Mouse (Mus musculus): ENCODE data around the gene Gse1. TPM values are rescaled to one million over a fixed set of nuclear protein-coding genes. Genes with fewer than 3 reads are reported as not detected.
A peak's percentile ranks its signal among the peaks of the same experiment; 100 is the strongest.

Gene Gse1
- polyA plus RNA-seq, 1 experiment from 2014 or later, result 22.2 TPM

GRCm38 (mm10) chr8:120575801-120576200 lies 347.5 kb downstream of the Gse1 start:
- Histone ChIP-seq H3K4me1 (replicated peaks; ENCODE audit: control insufficient read depth, insufficient read depth, low read length) (no peaks in the 10 kb centered on the region), H3K27me3 (ENCODE audit: control insufficient read depth, insufficient read depth, low read length) (no peaks in the 10 kb centered on the region), H3K9ac (ENCODE audit: low read length) (no peak overlapping the region), H3K4me2 (ENCODE audit: low read depth, low read length, severe bottlenecking) (no peak overlapping the region), H3K36me3 (ENCODE audit: control insufficient read depth, insufficient read depth, low read length) (peaks cover 29% of the 10 kb centered on the region), H3K4me3 (ENCODE audit: low read depth, low read length) (no peak overlapping the region), H3K27ac (ENCODE audit: low read depth, low read length) (no peak overlapping the region), H3K9me3 (ENCODE audit: control insufficient read depth, low read length) (no peaks in the 10 kb centered on the region)
- ATAC-seq (replicated peaks; ENCODE audit: low FRiP score) (no peak), DNase-seq (ENCODE audit: low spot score) (no peak)
- WGBS, result 64% methylated on average over 9 of the region's 9 CpGs

GRCm38 (mm10) chr8:120577821-120578220 lies 349.6 kb downstream of the Gse1 start:
- 93% methylated on average over 17 of the region's 17 CpGs for whole genome bisulfite sequencing
- no peak for ATAC-seq (replicated peaks; ENCODE audit: low FRiP score)
- Histone ChIP-seq H3K9ac (ENCODE audit: low read length) (no peak overlapping the region), H3K9me3 (ENCODE audit: control insufficient read depth, low read length) (no peaks in the 10 kb centered on the region), H3K36me3 (ENCODE audit: control insufficient read depth, insufficient read depth, low read length) (peaks cover 29% of the 10 kb centered on the region), H3K27ac (ENCODE audit: low read depth, low read length) (no peak overlapping the region), H3K4me1 (replicated peaks; ENCODE audit: control insufficient read depth, insufficient read depth, low read length) (no peaks in the 10 kb centered on the region), H3K4me3 (ENCODE audit: low read depth, low read length) (no peak overlapping the region), H3K4me2 (ENCODE audit: low read depth, low read length, severe bottlenecking) (no peak overlapping the region), H3K27me3 (ENCODE audit: control insufficient read depth, insufficient read depth, low read length) (no peaks in the 10 kb centered on the region)
- DNase-seq (ENCODE audit: low spot score), result no peak

GRCm38 (mm10) chr8:120580336-120581000 lies 352.2 kb downstream of the Gse1 start:
- H3K27me3 ChIP-seq (ENCODE audit: control insufficient read depth, insufficient read depth, low read length), result no peaks in the 10 kb centered on the region
- no peak overlapping the region for H3K4me3 ChIP-seq (ENCODE audit: low read depth, low read length)

GRCm38 (mm10) chr8:120581329-120581728 lies 353.1 kb downstream of the Gse1 start:
- no peak for DNase-seq (ENCODE audit: low spot score)
- no peaks in the 10 kb centered on the region for H3K27me3 ChIP-seq (ENCODE audit: control insufficient read depth, insufficient read depth, low read length)
- H3K27ac ChIP-seq (ENCODE audit: low read depth, low read length), result no peak overlapping the region
- ATAC-seq (replicated peaks; ENCODE audit: low FRiP score), result no peak
- 93% methylated on average over 12 of the region's 12 CpGs for WGBS
- no peaks in the 10 kb centered on the region for H3K9me3 ChIP-seq (ENCODE audit: control insufficient read depth, low read length)
- no peak overlapping the region for H3K4me3 ChIP-seq (ENCODE audit: low read depth, low read length)
- no peaks in the 10 kb centered on the region for H3K4me1 ChIP-seq (replicated peaks; ENCODE audit: control insufficient read depth, insufficient read depth, low read length)
- no peak overlapping the region for H3K4me2 ChIP-seq (ENCODE audit: low read depth, low read length, severe bottlenecking)
- H3K36me3 ChIP-seq (ENCODE audit: control insufficient read depth, insufficient read depth, low read length), result peaks cover 14% of the 10 kb centered on the region
- H3K9ac ChIP-seq (ENCODE audit: low read length), result no peak overlapping the region

More at GRCm38 (mm10) chr8:120580336-120581000, 352.2 kb downstream of the Gse1 start:
- H3K9me3 ChIP-seq (ENCODE audit: control insufficient read depth, low read length), result no peaks in the 10 kb centered on the region
- H3K36me3 ChIP-seq (ENCODE audit: control insufficient read depth, insufficient read depth, low read length), result peaks cover 17% of the 10 kb centered on the region
- no peak for DNase-seq (ENCODE audit: low spot score)
- WGBS, result 95% methylated on average over 8 of the region's 8 CpGs
- ATAC-seq (replicated peaks; ENCODE audit: low FRiP score), result no peak
- no peak overlapping the region for H3K27ac ChIP-seq (ENCODE audit: low read depth, low read length)
- H3K4me1 ChIP-seq (replicated peaks; ENCODE audit: control insufficient read depth, insufficient read depth, low read length), result no peaks in the 10 kb centered on the region
- no peak overlapping the region for H3K4me2 ChIP-seq (ENCODE audit: low read depth, low read length, severe bottlenecking)
- no peak overlapping the region for H3K9ac ChIP-seq (ENCODE audit: low read length)

GRCm38 (mm10) chr8:120581811-120582210 lies 353.6 kb downstream of the Gse1 start:
- DNase-seq (ENCODE audit: low spot score) (no peak), ATAC-seq (replicated peaks; ENCODE audit: low FRiP score) (no peak)
- 93% methylated on average over 8 of the region's 8 CpGs for WGBS
- H3K4me3 ChIP-seq (ENCODE audit: low read depth, low read length), result no peak overlapping the region
- no peak overlapping the region for H3K9ac ChIP-seq (ENCODE audit: low read length)
- H3K27me3 ChIP-seq (ENCODE audit: control insufficient read depth, insufficient read depth, low read length), result no peaks in the 10 kb centered on the region
- H3K4me2 ChIP-seq (ENCODE audit: low read depth, low read length, severe bottlenecking), result no peak overlapping the region
- 0 out of 2 replicates have a peak, but pooled peaks cover 2% of the 10 kb centered on the region for H3K4me1 ChIP-seq (replicated peaks; ENCODE audit: control insufficient read depth, insufficient read depth, low read length)
- H3K27ac ChIP-seq (ENCODE audit: low read depth, low read length), result no peak overlapping the region
- peaks cover 13% of the 10 kb centered on the region for H3K36me3 ChIP-seq (ENCODE audit: control insufficient read depth, insufficient read depth, low read length)
- no peaks in the 10 kb centered on the region for H3K9me3 ChIP-seq (ENCODE audit: control insufficient read depth, low read length)

- 91% methylated on average over 10 of the region's 10 CpGs for WGBS
- no peak for ATAC-seq (replicated peaks; ENCODE audit: low FRiP score)
- H3K27ac ChIP-seq (ENCODE audit: low read depth, low read length), result no peak overlapping the region
Observed at GRCm38 (mm10) chr8:120585521-120585920, 357.3 kb downstream of the Gse1 start.

GRCm38 (mm10) chr8:120588908-120589771 lies 360.9 kb downstream of the Gse1 start, which contains the start of gene Gins2:
Gene Gins2, minus strand, starts transcription at chr8:120589304.
- peaks cover 12% of the 10 kb centered on the region for H3K4me1 ChIP-seq (replicated peaks; ENCODE audit: control insufficient read depth, insufficient read depth, low read length)
- no peaks in the 10 kb centered on the region for H3K36me3 ChIP-seq (ENCODE audit: control insufficient read depth, insufficient read depth, low read length)
- peak within 1 kb of the TSS; percentile 70 for H3K4me3 ChIP-seq (ENCODE audit: low read depth, low read length)
- H3K9ac ChIP-seq (ENCODE audit: low read length), result peak within 1 kb of the TSS; percentile 74
- H3K27me3 ChIP-seq (ENCODE audit: control insufficient read depth, insufficient read depth, low read length), result no peaks in the 10 kb centered on the region
- no peaks in the 10 kb centered on the region for H3K9me3 ChIP-seq (ENCODE audit: control insufficient read depth, low read length)
- under 1% methylated on average over 67 of the region's 67 CpGs for WGBS
- H3K4me2 ChIP-seq (ENCODE audit: low read depth, low read length, severe bottlenecking), result peak within 1 kb of the TSS; percentile 73
- peak; percentile 100 for DNase-seq (ENCODE audit: low spot score)
- ATAC-seq (replicated peaks; ENCODE audit: low FRiP score), result peak; percentile 99
- no peak within 1 kb of the TSS for H3K27ac ChIP-seq (ENCODE audit: low read depth, low read length)

More at GRCm38 (mm10) chr8:120585521-120585920, 357.3 kb downstream of the Gse1 start:
- H3K4me3 ChIP-seq (ENCODE audit: low read depth, low read length), result no peak overlapping the region
- peaks cover 9% of the 10 kb centered on the region; the same call in 1 of the 2 replicates for H3K4me1 ChIP-seq (replicated peaks; ENCODE audit: control insufficient read depth, insufficient read depth, low read length)
- no peak for DNase-seq (ENCODE audit: low spot score)
- H3K27me3 ChIP-seq (ENCODE audit: control insufficient read depth, insufficient read depth, low read length), result no peaks in the 10 kb centered on the region
- H3K4me2 ChIP-seq (ENCODE audit: low read depth, low read length, severe bottlenecking), result no peak overlapping the region
- no peaks in the 10 kb centered on the region for H3K9me3 ChIP-seq (ENCODE audit: control insufficient read depth, low read length)
- no peak overlapping the region for H3K9ac ChIP-seq (ENCODE audit: low read length)
- H3K36me3 ChIP-seq (ENCODE audit: control insufficient read depth, insufficient read depth, low read length), result peaks cover 4% of the 10 kb centered on the region

GRCm38 (mm10) chr8:120589921-120590320 lies 361.7 kb downstream of the Gse1 start:
- H3K27ac ChIP-seq (ENCODE audit: low read depth, low read length), result no peak overlapping the region
- ATAC-seq (replicated peaks; ENCODE audit: low FRiP score) (no peak), DNase-seq (ENCODE audit: low spot score) (no peak)
- H3K4me3 ChIP-seq (ENCODE audit: low read depth, low read length), result peak overlapping the region; percentile 36
- H3K9me3 ChIP-seq (ENCODE audit: control insufficient read depth, low read length), result no peaks in the 10 kb centered on the region
- peaks cover 12% of the 10 kb centered on the region for H3K4me1 ChIP-seq (replicated peaks; ENCODE audit: control insufficient read depth, insufficient read depth, low read length)
- H3K9ac ChIP-seq (ENCODE audit: low read length), result peak overlapping the region; percentile 54
- H3K4me2 ChIP-seq (ENCODE audit: low read depth, low read length, severe bottlenecking), result peak overlapping the region; percentile 73
- 63% methylated on average over 2 of the region's 2 CpGs for WGBS
- H3K27me3 ChIP-seq (ENCODE audit: control insufficient read depth, insufficient read depth, low read length), result no peaks in the 10 kb centered on the region
- no peaks in the 10 kb centered on the region for H3K36me3 ChIP-seq (ENCODE audit: control insufficient read depth, insufficient read depth, low read length)
